Mouse (Mus musculus) thymus, postnatal 25 days (tissue): ENCODE results near the gene Fgfr2.
"Not testable (repeated sequence)": the region's sequence is repeated elsewhere in the genome, so short reads cannot be mapped to it uniquely, and the experiment has no call there.

Experiments
- DNase-seq: peaks from one replicate; pipeline ENCODE4 v3.0.0; 2022

Gene Fgfr2

GRCm38 (mm10) chr7:132556575-132556974 is 566.6 kb downstream of the Fgfr2 start:
- no peak for DNase-seq

GRCm38 (mm10) chr7:132555911-132556310 is 567.2 kb downstream of the Fgfr2 start:
- no peak for DNase-seq

- DNase-seq, result no peak
Measured at GRCm38 (mm10) chr7:132554091-132554490, 569.1 kb downstream of the Fgfr2 start.

GRCm38 (mm10) chr7:132551351-132552126 is 571.6 kb downstream of the Fgfr2 start:
- DNase-seq, result peak; percentile 96

- DNase-seq, result no peak
Measured at GRCm38 (mm10) chr7:132547126-132547525, 576.0 kb downstream of the Fgfr2 start.

GRCm38 (mm10) chr7:132542427-132542826 is 580.7 kb downstream of the Fgfr2 start:
- no peak for DNase-seq

GRCm38 (mm10) chr7:132541566-132541965 is 581.6 kb downstream of the Fgfr2 start:
- DNase-seq, result no peak

GRCm38 (mm10) chr7:132540597-132540996 is 582.6 kb downstream of the Fgfr2 start:
- no peak for DNase-seq

- DNase-seq, result no peak
Measured at GRCm38 (mm10) chr7:132529206-132529605, 593.9 kb downstream of the Fgfr2 start.

GRCm38 (mm10) chr7:132513419-132513982 is 609.6 kb downstream of the Fgfr2 start:
- no peak for DNase-seq

GRCm38 (mm10) chr7:132509110-132509509 is 614.0 kb downstream of the Fgfr2 start:
- no peak for DNase-seq

- peak; percentile 28 for DNase-seq
Measured at GRCm38 (mm10) chr7:132507361-132507760, 615.8 kb downstream of the Fgfr2 start.

- DNase-seq, result no peak
Measured at GRCm38 (mm10) chr7:132506226-132506625, 616.9 kb downstream of the Fgfr2 start.

GRCm38 (mm10) chr7:132502445-132502844 is 620.7 kb downstream of the Fgfr2 start:
- DNase-seq, result not testable (repeated sequence)

- no peak for DNase-seq
Measured at GRCm38 (mm10) chr7:132497142-132497541, 626.0 kb downstream of the Fgfr2 start.

GRCm38 (mm10) chr7:132494263-132494662 is 628.9 kb downstream of the Fgfr2 start:
- DNase-seq, result no peak

GRCm38 (mm10) chr7:132493632-132494031 is 629.5 kb downstream of the Fgfr2 start:
- no peak for DNase-seq

- no peak for DNase-seq
Measured at GRCm38 (mm10) chr7:132491902-132492301, 631.2 kb downstream of the Fgfr2 start.

GRCm38 (mm10) chr7:132487361-132487760 is 635.8 kb downstream of the Fgfr2 start:
- no peak for DNase-seq

- DNase-seq, result no peak
Measured at GRCm38 (mm10) chr7:132486403-132487178, 636.6 kb downstream of the Fgfr2 start.

GRCm38 (mm10) chr7:132484424-132484823 is 638.7 kb downstream of the Fgfr2 start:
- DNase-seq, result peak; percentile 7

GRCm38 (mm10) chr7:132480696-132481306 is 642.3 kb downstream of the Fgfr2 start:
- DNase-seq, result no peak

- no peak for DNase-seq
Measured at GRCm38 (mm10) chr7:132478295-132478809, 644.8 kb downstream of the Fgfr2 start.
